ENCODE assay signal across 8 mouse cellular contexts in genomic region chrX:77810608-77811206, GRCm38 (mm10). TPM values are rescaled to one million over a fixed set of nuclear protein-coding genes. Genes with fewer than 3 reads are reported as not detected.
DNase-seq lines count a peak whose midpoint lies in the region; ATAC-seq and TF ChIP-seq lines count a peak whose summit lies in the region.

No protein-coding gene starts in this region.

- no peaks in the 10 kb centered on the region for H3K4me1 ChIP-seq in hindbrain, embryonic 10.5 days (replicated peaks)
- H3K4me1 ChIP-seq in lung, adult 2 months (ENCODE audit: control insufficient read depth, insufficient read depth, low read length): no peaks in the 10 kb centered on the region

- peak; percentile 51 for DNase-seq in MEL-GATA-1-ER (ENCODE audit: extremely low read depth, low read depth)
- peak; percentile 39 to 79 for DNase-seq in cerebellum, adult 18-20 months
- DNase-seq in forelimb bud, embryonic 11.5 days (ENCODE audit: low read depth, low spot score): peak; percentile 52
- peak; percentile 65 for DNase-seq in hindbrain, embryonic 10.5 days (ENCODE audit: low spot score)
- peak; percentile 63 for DNase-seq in layer of hippocampus, adult 9-10 months (ENCODE audit: low spot score)
- peak; percentile 57 for DNase-seq in lung, adult 2 months
- DNase-seq in thymus, postnatal 25 days: peak; percentile 12

- TF ChIP-seq CTCF in lung, adult 2 months (IDR thresholded peaks at IDR 0.05; ENCODE audit: insufficient read depth, low read length): 0 out of 2 replicates have a peak, but pooled peaks have one; percentile 30

- H3K36me3 ChIP-seq in hindbrain, embryonic 10.5 days: no peaks in the 10 kb centered on the region

- no peaks in the 10 kb centered on the region for H3K9me3 ChIP-seq in hindbrain, embryonic 10.5 days

- peak overlapping the region; percentile 43 for H3K4me3 ChIP-seq in hindbrain, embryonic 10.5 days
- H3K4me3 ChIP-seq in lung, adult 2 months (replicated peaks; ENCODE audit: extremely low read depth, low read depth, low read length): peak overlapping the region; percentile 69

- no peak for TF ChIP-seq POLR2A in lung, adult 2 months (IDR thresholded peaks at IDR 0.05; ENCODE audit: borderline replicate concordance, extremely low read depth, low read depth, low read length)

- 28% methylated on average over 17 of the region's 17 CpGs for WGBS in hindbrain, embryonic 10.5 days
- 29% methylated on average over 17 of the region's 17 CpGs for WGBS in lung, adult 2 months

- no peaks in the 10 kb centered on the region for H3K27me3 ChIP-seq in hindbrain, embryonic 10.5 days (ENCODE audit: insufficient read depth, poor library complexity, severe bottlenecking)

- peak; percentile 53; the same call in 1 of the 2 replicates for ATAC-seq in neutrophil, adult 5-6 weeks (ENCODE audit: extremely low read depth, insufficient number of reproducible peaks, low FRiP score, poor library complexity, severe bottlenecking)

- peak overlapping the region; percentile 56 for H3K27ac ChIP-seq in hindbrain, embryonic 10.5 days

RNA-seq across cellular contexts. Expression of gene Prkx, which starts 14.6 kb away (rescaled TPM):
- polyA plus RNA-seq in hindbrain, embryonic 10.5 days (2016; fragmentation: Nextera tagmentation; extraction: Ambion mirVana): 14.4 and 15.4 TPM in 2 replicates
- 15.0 and 21.8 TPM in 2 replicates for polyA plus RNA-seq in lung, adult 2 months (2012; rRNA removed)
- total RNA-seq in neutrophil, adult 5-6 weeks (2017): 22.0 and 22.6 TPM in 2 replicates

RNA-seq across cellular contexts. Expression of gene Pbsn, which starts 42.7 kb away (rescaled TPM):
- polyA plus RNA-seq in hindbrain, embryonic 10.5 days (2016; fragmentation: Nextera tagmentation; extraction: Ambion mirVana): not detected in 2 replicates
- polyA plus RNA-seq in lung, adult 2 months (2012; rRNA removed): not detected in 2 replicates
- total RNA-seq in neutrophil, adult 5-6 weeks (2017): not detected in 2 replicates

RNA-seq across cellular contexts. Expression of gene Gm14744, which starts 53.9 kb away (rescaled TPM):
- not detected in 2 replicates for polyA plus RNA-seq in hindbrain, embryonic 10.5 days (2016; fragmentation: Nextera tagmentation; extraction: Ambion mirVana)
- polyA plus RNA-seq in lung, adult 2 months (2012; rRNA removed): not detected in 2 replicates
- not detected in 2 replicates for total RNA-seq in neutrophil, adult 5-6 weeks (2017)

Comparison
In these comparisons a context has a peak if more than half of its experiments do, and no peak if none do; other contexts are left out.
1. Peak in every context shown above with its lines: DNase-seq, ATAC-seq, H3K4me3 ChIP-seq and H3K27ac ChIP-seq.
2. DNase-seq: peak in every context shown above with its lines; median percentile 65 in hindbrain, embryonic 10.5 days; 63 in layer of hippocampus, adult 9-10 months; 59 in cerebellum, adult 18-20 months; 57 in lung, adult 2 months; 52 in forelimb bud, embryonic 11.5 days; 51 in MEL-GATA-1-ER; 12 in thymus, postnatal 25 days.